Mouse (Mus musculus) CD8-positive naive resting alpha-beta T cell, adult 2 months (primary cell): Measurements from ENCODE around the gene Glb1l.

Experiments
- DNase-seq, 2 experiments: peaks; one replicate each; pipeline ENCODE4 v3.0.0; 2022; ENCODE audit warnings: low read depth in 2 of 2, low spot score in 2 of 2

Glb1l gene

DNA sequence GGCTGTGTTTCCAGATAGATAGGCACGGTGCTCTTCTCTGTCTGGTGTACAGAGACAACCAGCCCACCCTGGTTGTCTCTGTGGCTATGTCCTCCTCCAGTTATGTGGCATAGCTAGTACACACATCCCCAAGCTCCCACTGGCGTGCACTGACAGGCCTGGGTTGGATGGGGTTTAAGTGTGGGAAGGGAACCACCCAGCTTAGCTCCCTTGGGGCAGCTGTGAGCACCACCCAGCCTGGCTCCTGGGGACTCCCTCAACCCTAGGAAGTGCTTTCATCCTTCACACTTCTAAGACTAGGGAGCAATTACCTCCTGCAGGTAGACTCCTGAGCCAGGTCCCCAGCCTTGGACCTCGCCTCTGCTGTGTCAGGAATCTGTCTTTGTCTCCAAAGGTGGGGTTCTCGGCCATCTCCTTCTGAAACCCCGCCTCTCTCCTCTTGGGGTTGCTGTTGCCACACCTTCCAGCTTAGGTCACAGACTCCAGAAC, 21.1 kb upstream of the Glb1l start, which contains the start of gene A630095N17Rik:
Gene A630095N17Rik, minus strand, starts transcription at position 439 of the 489 bp plus-strand sequence.
- DNase-seq: no peak

DNA sequence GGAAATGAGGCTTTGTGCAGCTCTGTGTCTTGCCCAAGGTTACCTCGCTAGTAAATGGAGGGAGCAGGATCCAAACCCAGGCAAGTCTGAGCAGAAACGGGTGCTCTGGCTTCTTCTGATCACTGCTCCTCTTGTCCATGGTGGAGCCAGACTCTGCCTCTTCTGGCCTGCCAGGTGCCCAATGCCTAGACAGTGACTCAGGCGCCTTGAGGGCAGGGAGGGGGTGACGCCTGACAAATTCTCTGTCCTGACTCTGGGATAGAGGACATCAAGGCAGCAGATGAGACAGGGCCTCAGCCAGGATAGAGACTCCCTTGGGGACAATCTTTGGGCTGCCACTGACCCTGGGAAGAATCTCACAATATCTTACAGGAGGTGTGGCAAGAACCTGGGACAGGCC, 20.6 kb upstream of the Glb1l start:
- no peak for DNase-seq

DNA sequence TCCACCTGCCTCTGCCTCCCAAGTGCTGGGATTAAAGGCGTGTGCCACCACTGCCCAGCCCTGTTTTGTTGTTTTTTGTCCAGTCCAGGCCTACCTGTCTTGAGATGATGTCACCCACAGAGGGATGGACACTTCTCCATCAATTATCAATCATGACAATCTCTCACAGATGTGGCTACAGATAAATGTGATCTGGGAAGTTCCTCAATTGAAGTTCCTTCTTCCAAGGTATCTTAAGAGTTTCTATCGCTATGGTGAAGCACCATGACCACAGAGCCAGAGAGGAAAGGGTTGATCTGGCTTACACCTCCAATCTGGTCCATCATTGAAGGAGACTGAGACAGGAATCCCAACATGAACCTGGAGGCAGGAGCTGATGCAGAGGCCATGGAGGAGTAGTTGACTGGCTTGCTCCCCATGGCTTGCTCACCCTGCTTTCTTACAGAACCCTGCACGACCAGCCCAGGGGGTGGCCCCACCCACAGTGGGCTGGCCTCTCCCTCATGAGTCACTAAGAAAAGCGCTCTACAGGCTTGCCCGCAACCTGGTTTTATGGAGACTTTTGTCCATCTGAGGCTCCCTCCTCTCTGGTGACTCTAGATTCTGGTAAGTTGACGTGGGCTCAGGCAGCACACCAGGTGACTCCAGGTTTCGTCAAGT, 19.9 kb upstream of the Glb1l start:
- no peak for DNase-seq

DNA sequence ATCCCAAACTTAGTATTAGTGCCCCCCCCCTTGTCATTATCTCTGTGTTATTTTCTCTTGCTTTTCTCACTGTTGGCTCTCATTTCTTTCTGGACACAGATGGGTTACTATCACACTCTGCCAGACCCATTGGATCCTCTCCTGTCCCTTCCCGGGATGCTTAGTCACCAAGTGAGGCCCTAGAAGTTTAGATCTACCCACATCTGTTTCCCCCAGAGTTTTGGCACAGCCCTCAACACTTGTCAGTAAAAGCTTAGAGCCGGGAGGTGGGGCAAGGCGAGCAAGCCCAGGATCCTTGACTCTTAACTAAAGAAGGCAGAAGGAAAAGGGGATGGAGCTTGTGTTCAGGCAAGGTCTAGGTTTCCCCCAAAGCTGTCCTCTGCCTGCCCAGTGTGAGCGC, 18.5 kb upstream of the Glb1l start:
- DNase-seq: no peak

DNA sequence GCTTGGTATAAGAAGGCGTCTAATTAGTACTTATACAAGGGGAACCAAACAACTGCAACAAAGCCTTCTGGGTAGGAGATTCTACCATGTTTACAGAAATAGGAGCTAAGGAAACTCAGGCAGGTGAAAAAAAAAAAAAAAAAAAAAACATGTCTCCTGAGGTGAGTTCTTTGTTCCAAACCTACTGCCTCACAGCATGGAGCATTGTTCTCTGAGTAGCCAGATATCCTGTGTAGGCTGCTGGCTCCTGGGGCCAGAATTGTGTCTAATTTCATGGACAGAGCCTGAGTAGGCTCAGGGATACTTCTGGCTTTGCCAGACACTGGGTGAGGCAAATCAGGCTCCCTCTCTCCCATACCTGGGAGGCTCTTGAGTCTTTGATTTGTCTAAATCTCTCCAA, 17.0 kb upstream of the Glb1l start:
- no peak for DNase-seq

DNA sequence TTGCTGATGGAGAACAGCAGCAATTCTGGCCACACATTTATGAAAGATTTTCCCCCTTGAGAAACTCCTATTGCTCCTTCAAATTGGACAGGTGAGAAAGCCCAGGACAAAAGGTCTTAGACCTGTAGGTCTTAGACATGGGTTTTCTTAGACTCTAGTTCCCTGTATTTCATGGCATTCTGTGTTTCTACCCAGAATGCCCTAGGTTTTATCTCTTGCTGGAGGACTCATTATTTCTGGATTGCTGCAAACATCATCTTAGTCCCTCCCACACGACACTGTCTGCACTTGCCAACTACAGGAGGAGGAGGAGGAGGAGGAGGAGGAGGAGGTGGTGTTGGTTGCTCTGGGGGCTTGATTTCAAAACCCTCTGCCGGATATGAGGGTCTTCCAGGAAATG, 15.5 kb upstream of the Glb1l start:
- no peak for DNase-seq

DNA sequence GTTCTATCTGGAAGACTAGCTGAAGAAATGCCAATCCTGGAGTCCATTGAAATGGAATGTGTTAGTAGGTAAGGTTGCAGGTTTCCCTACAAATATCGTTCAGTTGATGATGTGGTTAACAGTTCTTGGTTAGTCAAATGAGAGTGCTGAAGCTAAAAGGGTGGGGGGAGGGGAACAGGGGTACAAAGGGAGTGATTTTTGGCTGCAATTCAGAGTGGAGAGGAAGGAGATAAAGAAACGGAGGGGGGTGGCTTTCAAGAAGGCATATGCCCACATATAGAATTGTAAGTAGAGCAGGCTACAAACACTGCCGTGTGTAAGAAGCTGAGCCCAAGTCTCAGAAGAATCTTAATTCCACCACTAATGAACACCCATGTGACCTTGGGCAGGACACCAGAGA, 14.9 kb upstream of the Glb1l start:
- DNase-seq: no peak

DNA sequence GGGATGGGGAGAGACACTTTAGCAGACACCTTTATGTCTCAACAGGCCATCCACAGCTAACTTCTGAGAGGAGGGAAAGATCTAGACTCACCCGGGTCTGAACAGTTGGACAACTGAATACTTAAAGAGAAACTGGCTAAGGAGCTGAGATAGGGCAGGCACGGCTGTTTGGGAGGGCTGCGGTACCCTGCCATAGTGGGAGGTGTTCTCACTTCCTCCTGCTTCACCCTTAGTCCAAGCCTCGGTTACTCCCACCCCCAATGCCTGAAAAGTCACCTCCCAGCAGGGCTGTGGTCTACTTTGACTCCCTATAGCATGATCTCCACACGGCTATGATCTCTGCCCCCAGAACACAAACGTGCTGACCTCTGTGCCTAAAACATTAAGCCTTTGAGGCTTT, 12.9 kb upstream of the Glb1l start:
- DNase-seq: no peak

DNA sequence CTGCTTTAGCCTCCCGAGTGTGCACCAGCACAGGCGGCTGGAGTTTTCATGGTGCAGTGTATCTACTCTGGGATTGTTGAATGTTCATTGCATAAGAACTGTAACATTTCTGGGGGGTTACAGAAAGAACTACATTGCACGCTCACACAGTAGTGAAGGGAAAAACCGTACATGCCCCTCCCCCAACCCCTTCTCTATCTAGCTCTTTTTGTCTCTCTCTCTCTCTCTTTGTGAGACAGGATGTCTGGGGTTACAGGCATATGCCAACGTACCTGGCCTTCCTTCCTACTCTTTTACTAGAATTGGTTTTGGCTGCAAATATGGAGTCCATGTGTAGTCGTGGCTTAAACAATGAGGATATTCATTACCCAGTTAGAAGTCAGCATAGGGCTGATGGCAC, 12.3 kb upstream of the Glb1l start:
- no peak for DNase-seq

DNA sequence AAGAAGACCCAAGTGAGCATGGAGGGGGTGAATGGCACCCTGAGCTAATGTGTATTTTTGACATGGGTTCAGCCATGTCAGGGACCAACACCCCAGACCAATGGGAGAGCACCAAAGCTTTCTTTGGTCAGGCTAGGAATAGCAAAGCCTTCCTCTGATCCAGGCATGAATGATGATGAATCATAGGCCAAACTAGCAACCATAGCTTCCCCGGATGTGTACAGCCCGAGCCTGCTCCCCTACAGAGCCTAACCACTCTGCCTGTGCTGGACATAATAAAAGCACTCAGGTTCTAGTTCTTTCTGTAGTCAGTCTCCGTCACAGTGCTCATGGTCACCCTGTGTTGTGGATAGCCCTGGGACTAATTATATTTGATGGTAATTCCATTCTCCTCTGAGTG, 10.9 kb upstream of the Glb1l start:
- DNase-seq: no peak

DNA sequence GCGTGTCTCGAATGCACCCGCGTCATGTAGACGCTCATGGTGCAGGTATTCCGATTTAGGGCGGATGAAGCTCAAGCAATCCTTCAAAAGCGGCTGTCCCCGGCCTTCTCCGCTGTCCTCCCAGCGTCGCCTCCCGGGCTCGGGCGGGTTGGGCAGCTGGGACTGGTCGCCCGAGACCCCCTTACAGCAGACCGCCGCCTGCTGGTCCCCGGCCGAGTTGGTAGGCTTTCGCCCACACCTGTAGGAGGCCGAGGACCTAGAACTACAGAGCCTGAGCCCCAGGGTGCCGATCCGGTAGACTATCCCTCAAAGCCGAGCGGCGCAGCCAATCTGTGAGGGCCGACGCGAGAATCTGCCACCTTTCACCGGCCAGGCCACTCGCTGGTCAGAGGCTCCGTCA, 8.9 kb upstream of the Glb1l start, which contains the start of gene Tuba4a:
Gene Tuba4a, minus strand, starts transcription at position 335 of the 400 bp plus-strand sequence.
- DNase-seq: no peak

DNA sequence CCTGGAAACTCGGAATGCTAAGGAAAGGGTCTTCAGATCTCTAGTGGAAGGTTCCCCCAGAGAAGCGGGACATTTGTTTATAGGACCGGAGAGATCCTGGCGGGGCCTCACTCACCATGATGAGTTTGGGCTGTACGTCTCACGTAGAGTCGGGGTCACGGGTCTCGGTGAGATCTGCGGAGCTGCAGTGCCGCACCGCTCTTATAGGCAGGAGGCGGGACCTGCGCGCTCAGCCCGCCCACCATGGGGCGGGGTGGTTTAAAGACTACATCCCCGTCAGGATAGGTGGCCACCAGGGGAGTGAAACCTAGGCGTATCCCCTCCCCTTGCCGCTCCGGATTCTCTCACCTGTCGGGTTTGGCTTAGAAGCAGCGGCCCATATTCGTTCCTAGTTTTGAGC, 8.5 kb upstream of the Glb1l start:
- DNase-seq: peak; percentile 97 to 99

DNA sequence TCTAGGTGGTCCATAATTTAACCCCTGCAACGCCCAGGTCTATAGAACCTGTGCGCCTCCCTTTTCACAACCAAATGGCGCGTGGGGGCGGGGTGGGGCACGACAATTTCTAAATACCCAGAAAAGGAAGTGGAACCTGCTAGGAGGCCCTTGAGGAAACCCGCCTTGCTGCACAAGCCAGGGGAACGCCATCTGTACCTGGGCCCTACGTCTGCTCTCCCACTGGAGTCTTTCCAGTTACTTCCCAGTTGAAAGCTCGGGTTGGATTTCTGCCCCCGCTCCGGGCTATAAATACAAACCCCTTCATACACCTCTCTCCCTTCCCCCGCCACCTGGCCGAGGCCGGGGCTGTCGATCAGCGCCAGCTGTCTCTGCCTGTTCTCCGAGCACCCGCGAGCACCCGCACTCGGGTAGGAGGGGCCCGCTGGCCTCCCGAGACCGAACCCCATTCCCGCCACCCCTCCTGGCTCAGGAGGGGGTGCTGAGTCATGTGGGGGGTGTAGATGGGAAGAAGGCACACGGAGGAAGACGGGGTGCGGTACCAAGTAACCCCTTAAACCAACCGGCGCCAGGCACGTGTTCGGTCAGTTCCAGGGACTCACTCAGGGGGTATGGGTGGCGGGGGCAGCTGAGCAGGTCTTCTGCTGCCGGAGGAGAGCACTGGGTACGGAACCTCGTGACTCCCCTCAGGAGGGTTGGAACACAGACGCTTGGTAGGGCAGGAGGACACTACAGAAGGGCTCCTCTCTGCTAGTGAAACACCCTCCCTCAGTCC, 7.8 kb upstream of the Glb1l start:
- DNase-seq: peak; percentile 49 to 57

DNA sequence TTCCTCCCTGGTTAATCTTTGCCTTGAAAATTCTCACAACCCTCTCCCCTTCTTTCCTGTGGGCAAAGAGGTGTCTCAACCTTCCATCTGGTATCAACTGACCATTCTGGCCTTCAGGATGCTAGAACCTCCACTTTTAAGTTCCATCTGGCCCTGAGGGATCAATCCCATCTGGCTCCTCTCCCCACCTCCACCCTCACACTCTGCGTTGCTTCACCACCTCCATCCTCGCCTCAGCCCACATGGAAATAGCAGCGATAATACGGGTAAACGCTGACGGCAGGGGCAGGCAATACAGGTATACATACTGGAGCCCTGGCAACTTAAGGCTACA, 7.2 kb upstream of the Glb1l start:
- no peak for DNase-seq

DNA sequence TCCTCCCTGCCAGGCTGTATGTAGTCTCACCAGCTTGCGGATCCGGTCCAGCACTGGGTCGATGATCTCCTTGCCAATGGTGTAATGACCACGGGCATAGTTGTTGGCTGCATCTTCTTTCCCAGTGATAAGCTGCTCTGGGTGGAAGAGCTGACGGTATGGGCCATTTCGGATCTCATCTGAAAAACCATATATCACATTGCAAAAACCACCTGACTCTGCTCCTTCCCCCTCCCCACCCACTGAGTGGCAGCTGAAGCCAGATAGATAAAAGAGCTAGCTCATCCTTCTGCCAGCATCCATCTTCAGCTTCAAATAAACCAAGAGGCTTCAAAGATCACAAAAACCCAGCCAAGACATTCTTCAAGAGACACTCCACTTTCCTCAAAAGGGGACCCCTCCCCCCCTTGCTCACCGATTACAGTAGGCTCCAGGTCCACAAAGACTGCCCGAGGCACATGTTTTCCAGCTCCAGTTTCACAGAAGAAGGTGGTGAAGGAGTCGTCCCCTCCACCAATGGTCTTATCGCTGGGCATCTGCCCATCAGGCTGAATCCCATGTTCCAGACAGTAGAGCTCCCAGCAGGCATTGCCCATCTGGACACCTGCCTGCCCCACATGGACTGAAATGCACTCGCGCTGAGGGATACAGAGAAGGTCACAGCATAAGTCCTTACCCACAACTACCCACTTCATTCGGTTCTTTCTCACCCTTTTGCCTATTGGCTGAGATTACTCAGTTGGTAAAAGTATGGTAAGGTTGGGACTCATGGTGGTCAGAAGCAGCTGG, 6.4 kb upstream of the Glb1l start:
- DNase-seq: no peak

DNA sequence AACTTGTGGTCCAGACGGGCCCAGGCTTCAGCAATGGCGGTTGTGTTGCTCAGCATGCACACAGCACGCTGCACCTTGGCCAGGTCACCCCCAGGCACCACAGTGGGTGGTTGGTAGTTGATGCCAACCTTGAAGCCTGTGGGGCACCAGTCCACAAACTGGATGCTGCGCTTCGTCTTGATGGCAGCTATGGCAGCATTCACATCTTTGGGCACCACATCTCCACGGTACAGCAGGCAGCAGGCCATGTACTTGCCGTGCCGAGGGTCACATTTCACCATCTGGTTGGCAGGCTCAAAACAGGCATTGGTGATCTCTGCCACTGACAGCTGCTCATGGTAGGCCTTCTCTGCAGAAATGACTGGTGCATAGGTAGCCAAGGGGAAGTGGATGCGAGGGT, 5.2 kb upstream of the Glb1l start:
- DNase-seq: no peak

DNA sequence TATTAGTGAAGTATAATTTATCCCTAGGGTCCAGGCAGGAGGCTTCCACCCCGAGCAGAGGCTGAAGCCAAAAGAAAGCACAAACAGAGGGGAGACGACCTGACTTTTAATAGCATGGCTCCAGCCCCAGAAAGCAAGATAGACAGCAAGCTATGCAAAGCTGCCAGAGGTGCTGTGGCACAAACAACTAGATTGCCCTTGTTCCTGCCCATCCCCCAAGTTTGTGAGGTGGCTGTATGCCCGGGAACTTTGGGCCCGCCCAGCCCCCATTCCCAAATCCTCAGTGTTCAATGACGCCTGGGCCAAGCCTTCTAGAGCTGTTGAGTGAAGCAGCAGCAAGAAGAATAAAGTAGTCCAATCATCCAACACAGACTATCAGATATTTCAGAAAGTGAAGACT, 4.3 kb upstream of the Glb1l start:
- no peak for DNase-seq

DNA sequence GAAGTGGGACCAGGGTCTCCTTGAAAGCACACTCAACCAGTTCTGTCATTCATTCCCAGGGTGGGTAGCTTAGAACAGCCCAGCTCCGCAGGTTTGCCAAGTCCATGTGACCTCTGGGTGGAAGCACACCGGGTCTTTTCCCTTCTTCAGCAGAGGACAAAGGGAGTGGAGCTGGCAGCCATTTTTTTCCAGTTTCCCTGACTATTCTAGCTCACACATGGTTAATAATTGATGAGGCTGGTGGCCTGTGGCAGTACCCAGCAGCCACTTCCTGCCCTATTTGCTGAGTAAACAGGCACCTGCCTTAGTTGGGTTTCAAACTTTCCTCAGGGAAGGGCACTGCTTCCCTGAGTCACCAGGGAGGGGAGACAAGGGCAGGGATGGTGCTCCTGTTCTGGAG, 3.8 kb upstream of the Glb1l start:
- no peak for DNase-seq

DNA sequence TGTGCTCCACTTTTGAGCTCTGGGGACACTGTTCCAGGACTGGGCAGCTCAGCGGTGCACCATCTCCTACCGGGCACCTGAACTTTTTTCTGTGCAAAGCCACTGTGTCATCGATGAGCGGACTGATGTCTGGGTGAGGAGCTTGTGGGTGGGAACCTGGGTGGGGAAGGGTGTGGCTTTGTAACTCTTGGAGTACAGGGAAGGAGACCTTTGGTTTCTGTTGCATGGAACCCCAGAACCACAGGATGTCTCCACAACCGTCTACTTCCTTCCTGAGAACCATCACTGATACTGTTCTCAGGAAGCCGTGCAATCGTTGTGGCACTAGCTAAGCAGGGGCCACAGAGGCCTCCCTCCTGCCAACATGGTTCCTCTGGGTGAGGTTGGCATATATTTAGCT, 2.5 kb upstream of the Glb1l start:
- no peak for DNase-seq

DNA sequence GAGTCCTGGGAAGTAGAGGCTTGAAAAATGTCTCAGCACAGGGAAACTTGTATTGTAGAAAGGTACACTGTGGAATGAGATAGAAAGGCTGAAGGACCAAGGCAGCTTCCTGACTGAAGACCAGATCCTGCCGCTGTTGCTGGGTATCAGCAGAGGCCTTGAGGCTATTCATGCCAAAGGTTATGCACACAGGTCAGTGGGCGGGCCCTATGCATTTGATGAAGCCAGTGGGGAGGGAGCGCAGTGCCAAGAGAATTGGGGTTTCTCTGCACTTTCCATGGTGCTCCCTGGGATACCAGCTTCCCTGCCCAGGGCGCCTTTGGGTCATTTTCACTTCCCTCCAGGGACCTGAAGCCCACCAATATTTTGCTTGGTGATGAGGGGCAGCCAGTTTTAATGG, 1.9 kb upstream of the Glb1l start:
- DNase-seq: no peak

DNA sequence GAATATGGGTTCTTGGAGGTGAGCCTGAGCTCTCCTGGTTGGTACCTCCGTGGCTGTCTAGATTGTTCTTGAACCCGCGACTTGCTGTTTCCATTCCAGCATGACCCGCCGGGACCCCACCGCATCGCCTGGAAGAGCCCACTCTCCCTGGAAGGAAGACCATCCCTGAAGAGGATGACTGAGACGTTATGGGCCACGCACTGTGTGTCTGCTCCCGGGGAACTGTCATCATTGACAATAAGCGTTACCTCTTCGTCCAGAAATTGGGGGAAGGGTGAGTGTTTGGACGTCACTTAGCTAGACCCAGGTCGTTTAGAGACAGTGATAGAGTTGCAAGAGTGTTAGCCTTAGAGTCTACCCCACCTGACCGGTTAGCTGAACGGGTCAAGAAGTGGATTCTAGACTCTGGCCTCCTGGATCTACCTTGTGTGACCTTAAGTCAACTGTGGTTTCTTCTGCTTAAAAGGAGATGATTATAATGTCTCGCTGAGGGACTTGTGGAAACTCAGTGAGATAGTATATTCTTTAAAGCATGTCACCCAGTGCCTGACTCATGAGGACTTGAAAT, 612 bp upstream of the Glb1l start:
- no peak for DNase-seq
